Mouse (Mus musculus) adrenal gland, postnatal 14 days (tissue): ENCODE results near the gene Smim9. TPM values are rescaled to one million over a fixed set of nuclear protein-coding genes. Genes with fewer than 3 reads are reported as not detected.

ENCODE experiments used
- DNase-seq: peaks from one replicate; pipeline ENCODE4 v3.0.0; 2021; ENCODE audit warnings: mixed read lengths
- long read RNA-seq, 2 experiments: library from polyadenylated mRNA; stranded (forward); transcript quantifications; one replicate each; pipeline ENCODE4 v2.0.0; 2021
- total RNA-seq: library from RNA; stranded (reverse); gene quantifications from 2 replicates; pipeline ENCODE4 v1.2.3, GENCODE M21; 2021

Smim9 gene
- not detected in 2 replicates for total RNA-seq
- long read RNA-seq, experiment 1, result 0 reads
- long read RNA-seq, experiment 2, result 0 reads

- DNase-seq, result no peak
Observed at GRCm38 (mm10) chrX:75163670-75164069, at the start of gene Smim9. Smim9 (minus strand) TSS chrX:75163770.

- peak; percentile 58 for DNase-seq
Observed at GRCm38 (mm10) chrX:75155576-75156243, 7.9 kb downstream of the Smim9 start.

GRCm38 (mm10) chrX:75152249-75152648, 11.3 kb downstream of the Smim9 start:
- DNase-seq, result no peak

- DNase-seq, result no peak
Observed at GRCm38 (mm10) chrX:75150304-75150703, 13.3 kb downstream of the Smim9 start.

GRCm38 (mm10) chrX:75148414-75148813, 15.2 kb downstream of the Smim9 start:
- no peak for DNase-seq

GRCm38 (mm10) chrX:75143124-75143555, 20.4 kb downstream of the Smim9 start:
- DNase-seq, result peak; percentile 49

GRCm38 (mm10) chrX:75138182-75138581, 25.4 kb downstream of the Smim9 start:
- DNase-seq, result no peak

GRCm38 (mm10) chrX:75137729-75138128, 25.8 kb downstream of the Smim9 start:
- no peak for DNase-seq

- DNase-seq, result no peak
Observed at GRCm38 (mm10) chrX:75136938-75137337, 26.6 kb downstream of the Smim9 start.

- DNase-seq, result peak; percentile 83
Observed at GRCm38 (mm10) chrX:75130467-75131160, 33.0 kb downstream of the Smim9 start, which contains the start of gene Mpp1. Mpp1 (minus strand) TSS chrX:75131016.

GRCm38 (mm10) chrX:75129474-75129873, 34.1 kb downstream of the Smim9 start:
- DNase-seq, result no peak

- DNase-seq, result no peak
Observed at GRCm38 (mm10) chrX:75128333-75128980, 35.1 kb downstream of the Smim9 start.

GRCm38 (mm10) chrX:75126893-75127292, 36.7 kb downstream of the Smim9 start:
- DNase-seq, result no peak

GRCm38 (mm10) chrX:75125606-75126005, 38.0 kb downstream of the Smim9 start:
- no peak for DNase-seq

- no peak for DNase-seq
Observed at GRCm38 (mm10) chrX:75115550-75115949, 48.0 kb downstream of the Smim9 start.

GRCm38 (mm10) chrX:75102293-75102692, 61.3 kb downstream of the Smim9 start:
- DNase-seq, result no peak

- no peak for DNase-seq
Observed at GRCm38 (mm10) chrX:75098799-75099198, 64.8 kb downstream of the Smim9 start.

- DNase-seq, result peak; percentile 41
Observed at GRCm38 (mm10) chrX:75096163-75096770, 67.3 kb downstream of the Smim9 start.
